10 mouse cellular contexts compared by ENCODE assay signal in genomic region chr2:4412870-4413595, GRCm38 (mm10).
DNase-seq lines count a peak whose midpoint lies in the region; ATAC-seq lines count a peak whose summit lies in the region.
"Had no signal": no experiment of that assay in that cellular context is flagged by ENCODE, and none has a peak within 500 bp of the region (broad histone marks: within the 10 kb centered on the region; RNA-seq: fewer than 3 reads in every experiment).

No protein-coding gene starts in this region.

- H3K4me1 ChIP-seq in hindbrain, embryonic 16.5 days (ENCODE audit: control insufficient read depth, insufficient read depth, low read depth, low read length) = peaks cover 13% of the 10 kb centered on the region
- peaks cover 16% of the 10 kb centered on the region for H3K4me1 ChIP-seq in stomach, embryonic 16.5 days (ENCODE audit: control insufficient read depth, insufficient read depth, low read length)

- H3K27me3 ChIP-seq in hindbrain, embryonic 16.5 days (replicated peaks; ENCODE audit: control insufficient read depth, insufficient read depth, low read length) = no peaks in the 10 kb centered on the region
- H3K27me3 ChIP-seq in stomach, embryonic 16.5 days (ENCODE audit: control insufficient read depth, insufficient read depth, low read length) = no peaks in the 10 kb centered on the region
- H3K27me3 ChIP-seq: CH12.LX had no signal

- H3K27ac ChIP-seq in hindbrain, embryonic 16.5 days (ENCODE audit: low read depth, low read length) = 0 out of 2 replicates have a peak overlapping the region, but pooled peaks have one; percentile 23
- H3K27ac ChIP-seq in stomach, embryonic 16.5 days (ENCODE audit: low read length) = no peak overlapping the region; the same call in 1 of the 2 replicates
- H3K27ac ChIP-seq: liver, embryonic 14.5 days had no signal

- H3K36me3 ChIP-seq in hindbrain, embryonic 16.5 days (ENCODE audit: control insufficient read depth, insufficient read depth, low read length) = no peaks in the 10 kb centered on the region
- H3K36me3 ChIP-seq in stomach, embryonic 16.5 days (ENCODE audit: control insufficient read depth, insufficient read depth, low read length) = no peaks in the 10 kb centered on the region

- H3K9me3 ChIP-seq in hindbrain, embryonic 16.5 days (ENCODE audit: control insufficient read depth, low read length) = no peaks in the 10 kb centered on the region
- H3K9me3 ChIP-seq in stomach, embryonic 16.5 days (replicated peaks; ENCODE audit: control insufficient read depth, low read length) = no peaks in the 10 kb centered on the region

- H3K9ac ChIP-seq in hindbrain, embryonic 16.5 days (ENCODE audit: low read depth, low read length) = no peak overlapping the region
- H3K9ac ChIP-seq in stomach, embryonic 16.5 days (ENCODE audit: low read length) = no peak overlapping the region
- H3K9ac ChIP-seq: liver, embryonic 14.5 days had no signal

- peak; percentile 59; the same call in 1 of the 2 replicates for ATAC-seq in frontal cortex, adult (ENCODE audit: low TSS enrichment)
- peak; percentile 59 for ATAC-seq in hindbrain, embryonic 16.5 days
- ATAC-seq in stomach, embryonic 16.5 days (ENCODE audit: insufficient read depth, low FRiP score) = peak; percentile 73; the same call in 1 of the 2 replicates

- DNase-seq in frontal cortex, postnatal 36 days (ENCODE audit: low spot score in 2 of 2) = no peak
- DNase-seq in ovary, adult 18-20 months (ENCODE audit: low spot score) = peak; percentile 24
- DNase-seq in ovary, postnatal 10 days (ENCODE audit: low spot score) = no peak
- DNase-seq in cerebellum, adult 18-20 months = no peak
- DNase-seq in layer of hippocampus, adult 9-10 months (ENCODE audit: low spot score) = no peak

- WGBS in hindbrain, embryonic 16.5 days = 31% methylated on average over 5 of the region's 5 CpGs
- WGBS in stomach, embryonic 16.5 days = 29% methylated on average over 5 of the region's 5 CpGs

- H3K4me3 ChIP-seq in hindbrain, embryonic 16.5 days (ENCODE audit: low read length) = no peak overlapping the region
- H3K4me3 ChIP-seq in stomach, embryonic 16.5 days (replicated peaks; ENCODE audit: low read length) = no peak overlapping the region

- H3K4me2 ChIP-seq in hindbrain, embryonic 16.5 days (ENCODE audit: low read length) = no peak overlapping the region
- H3K4me2 ChIP-seq in stomach, embryonic 16.5 days (ENCODE audit: low read depth, low read length) = 0 out of 2 replicates have a peak overlapping the region, but pooled peaks have one; percentile 15
